Mouse (Mus musculus) embryo, embryonic 10 days (tissue): ENCODE measurements around the gene Tmem104.

ENCODE experiments used
- DNase-seq: peaks from one replicate; pipeline ENCODE4 v3.0.0-alpha.2; 2015; ENCODE audit warnings: low spot score

The Tmem104 gene

DNA sequence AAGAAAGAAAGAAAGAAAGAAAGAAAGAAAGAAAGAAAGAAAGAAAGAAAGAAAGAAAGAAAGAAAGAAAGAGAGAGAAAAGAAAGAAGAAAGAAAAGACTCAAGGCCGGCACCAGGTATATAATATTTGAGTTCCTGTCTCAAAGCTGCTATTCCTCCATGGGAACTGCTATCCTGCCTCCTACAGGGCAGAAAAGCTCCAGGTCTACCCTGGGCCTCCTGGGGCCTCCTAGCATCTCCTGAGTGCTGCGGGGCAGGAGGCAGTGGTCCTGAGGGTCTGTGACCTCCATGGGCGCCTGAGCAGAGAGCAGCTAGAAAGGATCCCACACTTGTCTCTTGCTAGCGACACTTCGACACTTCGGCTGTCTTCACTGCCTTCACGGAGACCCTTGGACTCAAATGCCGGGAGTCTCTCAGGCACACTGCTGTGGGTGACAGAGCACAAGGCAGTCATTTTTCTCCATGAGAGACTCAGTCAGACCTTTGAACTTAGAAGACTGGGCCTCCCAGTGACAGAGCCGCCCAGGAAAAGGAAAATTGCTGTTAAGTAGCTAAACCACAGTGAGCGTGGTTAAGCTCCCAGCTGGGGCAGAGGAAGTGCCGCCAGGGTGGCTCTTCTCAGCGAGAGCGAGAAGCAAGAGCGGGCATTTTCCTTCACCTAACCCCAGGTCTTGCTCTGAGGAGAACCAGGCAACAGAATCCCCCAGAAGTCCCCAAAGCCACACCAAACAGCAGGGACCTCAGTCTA lies 44.1 kb downstream of the Tmem104 start:
- no peak for DNase-seq

DNA sequence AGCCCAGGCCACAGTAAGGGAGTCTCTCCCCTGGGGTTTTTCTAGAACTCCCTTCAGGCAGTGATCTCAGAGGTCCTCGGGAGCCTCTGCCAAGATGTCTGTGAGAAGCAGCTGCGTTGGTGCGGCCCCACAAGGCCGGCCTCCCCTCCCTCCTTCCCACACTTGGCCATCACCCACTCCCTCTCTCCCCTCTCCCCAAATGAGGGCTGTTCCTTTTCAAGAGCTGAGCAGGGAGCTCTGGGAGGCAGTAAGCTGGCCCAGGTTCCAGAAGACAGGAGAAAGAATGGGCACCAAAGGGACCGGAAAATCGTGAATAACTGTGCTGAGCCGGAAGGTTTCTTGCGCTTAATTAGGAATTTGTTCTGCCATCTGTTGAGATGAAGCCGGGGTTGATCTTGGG lies 44.6 kb downstream of the Tmem104 start:
- DNase-seq, result no peak

DNA sequence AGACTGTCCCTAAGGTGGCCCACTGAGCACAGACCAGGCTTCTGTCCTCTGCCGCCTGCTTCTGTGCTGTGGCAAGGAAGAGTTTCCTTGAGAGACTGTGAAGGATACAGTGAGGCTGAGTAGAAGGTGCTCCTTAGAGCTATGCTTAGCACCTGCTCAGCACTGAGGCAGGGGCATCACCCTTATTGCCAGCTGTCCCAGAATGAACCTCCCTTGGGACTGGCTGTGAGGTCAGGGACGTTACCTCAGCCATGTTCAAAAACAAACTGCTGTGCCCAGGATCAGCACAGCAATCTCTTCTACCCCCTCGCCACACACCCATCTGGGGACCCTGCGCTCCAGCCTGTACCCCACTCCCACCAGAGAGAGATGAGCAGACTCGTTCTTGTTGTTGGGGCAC lies 45.6 kb downstream of the Tmem104 start:
- DNase-seq, result no peak

DNA sequence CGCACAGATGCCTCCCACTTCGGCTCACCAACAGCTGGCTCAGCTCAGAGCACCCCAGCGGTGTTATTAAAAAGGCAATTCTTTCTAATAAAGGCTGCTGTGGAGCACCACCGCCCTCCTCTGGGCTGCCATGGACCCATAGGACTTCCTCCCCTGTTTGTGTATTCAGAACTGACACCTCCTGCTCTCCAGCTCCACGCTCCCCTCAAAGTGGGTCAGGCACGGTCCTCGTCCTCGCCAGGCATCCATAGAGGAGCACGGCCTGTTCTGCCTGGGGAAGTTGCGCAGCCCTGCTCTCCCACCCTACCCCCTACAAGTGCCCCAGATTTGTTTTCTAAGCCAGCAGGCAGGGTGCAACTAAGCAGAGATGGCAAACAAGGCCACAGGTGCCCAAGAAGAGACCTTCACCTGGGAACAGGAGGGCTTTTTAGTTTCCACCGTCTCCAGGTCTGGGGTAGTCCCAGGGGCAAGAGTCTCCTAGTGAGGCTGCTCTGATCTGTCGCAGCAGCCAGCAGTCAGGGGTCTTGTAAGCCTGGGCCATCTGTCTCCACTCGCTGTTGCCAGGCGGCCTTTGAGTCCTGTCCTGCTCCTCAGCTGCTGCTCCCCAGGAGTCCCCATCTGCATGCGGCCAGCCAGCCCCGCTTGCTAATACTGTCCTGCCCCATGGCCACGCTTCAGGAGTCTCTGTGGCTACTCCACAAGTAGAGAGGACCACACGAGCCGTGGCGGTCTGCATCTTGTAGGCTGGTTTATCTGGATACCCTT lies 46.4 kb downstream of the Tmem104 start:
- no peak for DNase-seq

DNA sequence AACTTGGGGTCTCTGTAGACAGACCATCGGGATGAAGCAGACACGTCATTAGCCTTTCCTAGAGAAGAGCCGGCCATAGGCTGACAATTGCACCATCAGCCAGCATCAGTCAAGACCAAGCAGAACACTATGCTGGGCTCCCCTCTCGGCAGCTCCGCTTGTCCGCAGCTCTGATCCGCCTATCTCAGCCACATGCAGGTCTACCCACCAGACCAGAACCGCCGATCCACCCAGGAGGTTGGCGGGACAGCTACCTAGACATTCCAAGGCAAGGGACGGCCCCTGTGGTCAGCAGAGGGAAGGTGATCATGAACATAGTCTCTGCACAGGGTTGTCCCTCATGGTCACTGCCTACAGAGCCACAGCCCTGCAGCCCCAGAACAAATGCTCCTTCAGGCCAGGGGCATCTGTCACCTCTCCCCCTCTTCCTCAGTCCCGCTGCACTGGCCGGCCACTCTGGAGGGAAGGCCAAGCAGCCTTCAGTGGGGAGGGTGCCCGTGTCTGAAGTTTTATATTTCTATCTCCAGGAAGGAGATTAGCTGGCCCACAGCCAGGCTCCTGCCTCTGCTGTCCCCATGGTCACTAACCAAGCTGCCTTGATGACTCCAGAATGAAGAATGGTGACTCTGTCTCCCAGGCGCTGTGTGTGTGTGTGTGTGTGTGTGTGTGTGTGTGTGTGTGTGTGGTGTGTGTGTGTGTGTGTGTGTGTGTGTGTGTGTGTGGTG lies 47.2 kb downstream of the Tmem104 start:
- no peak for DNase-seq

DNA sequence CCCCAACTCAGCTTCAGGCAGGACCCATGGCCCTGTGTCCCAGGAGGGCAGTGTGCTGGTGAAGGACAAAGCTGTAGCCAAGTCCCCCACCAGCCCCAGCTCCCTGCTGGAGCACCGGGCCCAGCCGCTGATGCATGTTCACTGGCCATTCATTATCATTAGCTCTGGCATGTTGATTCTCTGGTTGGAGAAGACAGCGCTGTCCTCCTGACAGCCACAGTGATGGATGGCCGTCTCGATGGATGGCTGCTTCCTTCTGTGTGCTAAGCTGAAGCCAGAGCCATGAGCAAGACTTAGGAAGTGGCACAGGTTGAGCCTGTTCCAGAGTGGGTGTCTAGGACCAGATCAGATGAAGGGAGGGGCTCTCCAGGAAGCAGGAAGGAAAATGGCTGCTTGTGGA lies 49.3 kb downstream of the Tmem104 start:
- DNase-seq, result peak; percentile 80

DNA sequence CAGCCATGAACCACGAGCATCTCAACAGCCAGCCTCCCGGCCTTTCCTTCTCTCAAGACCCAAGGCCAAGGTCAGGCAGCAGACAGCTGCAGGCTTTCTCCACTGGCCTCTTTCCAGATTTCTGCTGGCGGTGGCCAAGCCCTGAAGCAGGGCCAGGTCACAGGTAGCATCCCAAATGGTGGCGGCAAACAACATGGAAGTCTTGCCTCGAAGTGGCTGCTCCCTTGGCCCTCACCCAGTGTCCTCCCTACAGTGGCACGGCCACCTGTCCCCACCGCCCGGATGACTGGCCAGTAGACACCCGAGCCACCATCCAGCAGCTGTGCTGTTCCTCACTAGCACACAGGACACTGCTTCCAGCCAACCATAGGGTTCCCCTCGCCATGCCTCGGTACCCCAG lies 54.1 kb downstream of the Tmem104 start:
- no peak for DNase-seq

DNA sequence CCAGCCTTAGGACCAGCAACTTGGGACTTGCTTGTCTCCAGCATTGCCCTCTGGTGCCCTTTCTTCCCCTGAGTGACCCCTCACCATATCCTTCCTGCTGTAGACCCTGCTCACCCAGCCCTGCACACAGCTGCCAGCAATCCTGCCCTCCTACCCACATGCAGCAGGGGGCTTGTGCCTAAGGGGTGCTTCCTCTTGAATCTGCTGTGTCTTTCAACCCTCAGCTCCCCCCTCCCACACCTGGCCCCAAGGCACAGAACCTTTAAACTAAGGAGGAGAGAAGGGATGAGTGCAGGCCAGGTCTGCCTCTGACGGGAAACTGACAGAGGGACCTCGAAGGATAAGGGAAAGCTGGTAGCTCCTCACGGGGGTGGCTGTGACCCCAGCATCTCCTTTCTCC lies 55.5 kb downstream of the Tmem104 start:
- no peak for DNase-seq

DNA sequence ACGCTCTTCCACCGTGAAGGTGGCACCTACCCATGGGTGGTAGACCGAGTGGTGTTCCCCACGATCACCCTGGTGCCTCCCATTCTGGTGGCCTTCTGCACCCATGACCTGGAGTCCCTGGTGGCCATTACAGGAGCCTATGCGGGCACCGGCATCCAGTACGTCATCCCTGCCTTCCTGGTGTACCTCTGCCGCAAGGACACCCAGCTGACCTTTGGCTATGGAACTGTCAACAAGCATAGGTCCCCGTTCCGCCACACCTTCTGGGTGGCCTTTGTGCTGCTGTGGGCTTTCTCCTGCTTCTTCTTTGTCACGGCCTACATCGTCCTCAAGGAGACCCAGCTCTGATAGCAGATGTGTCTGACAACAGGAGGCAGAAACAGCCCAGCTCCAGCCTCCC lies 56.5 kb downstream of the Tmem104 start:
- DNase-seq, result no peak

DNA sequence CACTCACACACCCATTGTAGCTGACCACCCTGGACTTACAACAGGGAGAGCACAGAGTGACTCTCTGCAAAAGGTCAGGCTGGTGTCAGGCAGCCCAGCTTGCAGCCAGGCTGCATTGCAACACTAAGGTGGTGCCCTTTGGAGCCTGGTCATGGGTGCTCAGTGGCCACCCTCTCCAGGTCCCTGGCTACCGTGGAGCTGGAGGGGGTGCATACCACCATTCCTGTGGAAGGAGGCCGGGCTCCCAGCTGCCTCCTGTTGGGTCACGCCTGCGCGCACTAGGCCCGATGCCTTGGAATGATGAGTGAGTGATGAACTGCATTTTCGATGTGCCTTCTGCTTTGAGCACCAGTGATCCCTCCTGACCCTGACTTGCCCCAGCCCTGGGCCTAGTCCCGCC lies 57.6 kb downstream of the Tmem104 start:
- no peak for DNase-seq

DNA sequence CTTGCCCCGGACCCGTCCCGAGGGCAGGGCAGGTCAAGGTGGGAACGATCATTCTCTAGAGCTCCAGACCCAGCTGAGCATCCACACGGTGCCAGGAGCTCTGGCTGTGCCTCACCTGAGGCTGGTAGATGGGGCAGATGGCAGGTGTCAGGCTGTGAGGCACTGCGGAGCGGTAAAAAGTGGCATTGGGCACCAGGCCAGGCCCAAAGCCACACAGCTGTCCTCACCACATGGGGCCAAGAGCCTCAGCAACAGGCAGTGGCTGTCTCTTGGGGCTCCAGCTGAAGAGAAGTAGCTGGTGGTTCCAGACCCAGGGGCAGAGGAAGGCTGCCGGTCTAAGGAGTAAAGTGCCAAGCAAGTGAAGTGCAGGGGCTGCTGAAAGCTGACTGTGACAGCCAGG lies 59.1 kb downstream of the Tmem104 start:
- DNase-seq, result no peak

DNA sequence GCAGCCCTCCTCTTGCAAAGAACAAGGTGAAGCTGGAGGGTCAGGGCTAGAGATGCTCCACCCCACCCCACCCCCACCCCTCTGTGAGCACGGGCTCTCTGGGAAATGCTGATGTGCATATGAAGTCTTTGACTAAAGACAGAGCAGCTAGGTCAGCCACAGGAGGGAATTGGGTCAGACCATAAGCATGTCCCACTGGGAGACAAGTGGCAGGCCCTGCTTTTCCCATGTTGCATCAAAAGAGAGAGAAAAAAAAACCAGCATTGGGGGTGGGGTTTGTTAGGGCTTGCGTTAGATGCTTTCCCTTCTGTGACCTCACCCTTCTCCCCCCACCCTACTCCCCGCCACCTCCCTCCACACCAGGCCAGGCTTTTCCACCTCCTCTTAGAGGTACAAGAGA lies 60.0 kb downstream of the Tmem104 start:
- no peak for DNase-seq

DNA sequence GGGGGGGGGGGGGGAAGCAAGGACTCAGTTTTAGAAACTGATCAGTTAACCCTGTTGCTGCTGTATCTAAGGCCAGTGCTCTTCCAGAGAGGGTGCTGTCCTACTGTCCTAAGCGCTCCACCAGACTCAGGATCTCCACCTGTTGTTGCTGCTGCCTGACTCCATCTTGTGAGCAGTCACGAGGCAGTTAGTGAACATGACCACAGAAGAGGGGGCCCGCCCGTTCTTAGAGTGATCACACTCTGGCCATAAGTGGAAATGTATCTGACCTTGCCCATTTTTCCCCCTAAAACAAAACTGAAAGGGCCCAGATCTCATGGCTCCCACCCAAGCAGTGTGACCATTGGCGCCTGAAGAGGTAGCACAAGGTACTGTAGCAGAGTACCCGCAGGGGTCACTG lies 60.7 kb downstream of the Tmem104 start:
- DNase-seq, result no peak

DNA sequence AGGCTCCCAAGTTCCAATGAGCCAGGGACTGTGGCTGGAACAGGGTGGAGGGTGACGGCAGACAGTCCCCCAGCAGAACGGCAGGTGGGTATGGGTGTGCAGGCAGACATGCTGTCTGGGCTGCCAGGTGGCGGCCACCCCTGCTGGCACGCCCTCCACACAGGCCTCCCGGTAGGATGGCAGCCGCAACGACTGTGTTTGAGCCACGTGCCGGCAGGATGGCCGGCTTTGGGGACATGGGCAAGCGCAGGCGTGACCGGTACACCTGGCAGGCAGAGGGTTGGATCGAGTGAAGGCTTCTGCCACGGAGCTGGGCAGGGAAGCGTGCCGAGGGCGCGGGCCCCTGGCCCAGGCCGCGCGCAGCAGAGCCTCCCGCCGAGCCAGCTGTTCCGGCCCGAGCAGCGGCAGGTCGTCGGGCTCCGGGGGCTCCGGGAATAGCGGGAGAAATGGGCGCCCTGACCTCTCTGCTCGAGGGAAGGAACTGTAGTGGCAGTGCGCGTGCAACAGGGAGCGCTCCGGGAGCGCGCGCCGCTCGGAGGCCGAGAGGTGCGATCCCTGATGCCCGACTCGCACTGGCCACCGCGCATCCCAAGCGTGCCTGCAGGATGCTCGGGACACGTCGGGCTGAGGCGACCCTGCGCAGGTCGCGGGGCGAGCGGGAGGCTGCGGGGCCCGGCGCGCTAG lies 62.6 kb downstream of the Tmem104 start:
- DNase-seq, result peak; percentile 70

DNA sequence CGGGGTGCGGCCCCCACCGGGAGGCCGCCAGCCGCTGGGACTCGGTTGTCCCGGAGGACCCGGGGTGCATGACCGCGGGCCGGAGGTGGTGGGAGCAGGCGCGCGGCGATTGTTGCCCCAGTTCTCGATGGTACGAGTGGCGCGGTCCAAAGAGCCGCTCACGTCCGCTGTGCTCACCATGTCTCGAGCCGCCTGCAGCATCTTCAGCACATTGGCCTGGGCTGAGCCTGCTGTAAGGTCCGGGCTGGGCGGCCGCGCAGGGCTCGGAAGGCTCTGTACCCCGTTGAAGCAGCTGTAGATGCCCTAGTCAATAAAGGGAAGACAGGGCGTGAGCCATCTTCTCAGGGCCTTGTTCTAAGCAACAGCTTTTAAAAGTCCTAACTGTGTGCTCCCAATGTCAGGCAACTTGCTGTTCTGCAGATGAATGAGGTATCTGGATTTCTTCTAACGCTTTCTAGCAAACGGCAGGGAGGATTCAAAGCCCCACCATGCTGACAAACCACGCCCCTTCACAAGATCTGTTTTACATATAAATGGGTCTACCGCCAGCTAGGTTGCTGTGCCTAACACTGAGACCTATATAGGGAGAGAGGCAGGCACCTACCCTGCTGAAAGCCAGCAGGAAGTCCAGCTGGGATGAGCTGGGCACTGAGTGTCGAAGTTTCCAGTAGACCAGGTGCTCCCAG lies 63.3 kb downstream of the Tmem104 start:
- no peak for DNase-seq

DNA sequence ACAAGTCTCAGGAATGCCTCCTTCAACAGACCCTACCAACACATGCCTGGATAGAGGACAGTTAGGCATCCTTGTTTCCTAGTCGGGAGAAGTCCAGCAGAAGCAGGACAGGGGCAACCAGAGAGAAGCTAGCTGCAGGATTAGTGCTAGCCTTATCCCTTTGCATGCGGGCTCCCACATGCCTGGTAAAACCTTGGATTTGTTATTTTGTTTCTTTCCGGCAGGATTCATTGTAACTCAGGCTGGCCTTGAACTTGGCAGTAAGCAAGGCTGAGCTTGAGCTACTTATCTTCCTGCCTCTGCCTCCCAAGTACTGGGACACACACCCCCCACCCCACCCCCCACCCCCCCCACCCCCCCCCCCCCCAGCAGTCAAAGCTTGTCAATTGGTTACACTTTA lies 64.0 kb downstream of the Tmem104 start:
- DNase-seq, result no peak

DNA sequence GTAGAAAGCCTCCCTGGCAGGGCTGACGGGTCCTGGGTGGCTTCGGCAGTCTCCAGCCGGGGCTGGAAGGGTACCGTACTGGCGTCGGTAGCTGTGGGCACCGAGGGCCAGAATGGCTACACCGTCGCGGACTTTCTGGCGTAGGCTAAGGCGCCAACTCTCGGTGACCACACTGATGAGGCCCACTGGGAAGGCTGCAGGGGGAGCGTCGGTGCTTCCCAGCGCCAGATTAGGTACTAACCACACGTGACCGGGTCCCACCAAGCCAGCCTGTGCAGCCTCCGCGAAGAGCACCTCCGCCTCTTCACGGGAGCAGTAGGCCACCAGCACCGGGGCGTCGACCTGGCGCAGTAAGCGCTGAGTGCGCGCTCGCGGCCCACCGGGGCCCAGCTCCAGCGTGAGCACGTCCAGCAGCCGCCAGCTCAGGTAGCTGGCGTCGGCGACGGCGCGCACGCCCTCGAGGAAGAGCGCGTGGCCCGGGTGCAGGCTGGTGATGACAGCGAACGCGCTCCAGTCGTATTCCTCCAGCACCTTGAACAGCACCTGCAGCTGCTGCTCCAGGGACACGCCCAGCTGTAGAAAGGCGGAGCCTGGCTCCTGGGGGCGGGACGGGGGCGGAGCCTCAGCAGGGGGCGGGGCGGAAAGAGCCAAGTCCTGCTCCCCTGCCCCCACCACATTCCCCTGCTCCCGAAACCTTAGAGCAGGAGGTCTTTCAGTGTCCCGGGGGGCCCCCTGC lies 70.7 kb downstream of the Tmem104 start:
- peak; percentile 54 for DNase-seq

DNA sequence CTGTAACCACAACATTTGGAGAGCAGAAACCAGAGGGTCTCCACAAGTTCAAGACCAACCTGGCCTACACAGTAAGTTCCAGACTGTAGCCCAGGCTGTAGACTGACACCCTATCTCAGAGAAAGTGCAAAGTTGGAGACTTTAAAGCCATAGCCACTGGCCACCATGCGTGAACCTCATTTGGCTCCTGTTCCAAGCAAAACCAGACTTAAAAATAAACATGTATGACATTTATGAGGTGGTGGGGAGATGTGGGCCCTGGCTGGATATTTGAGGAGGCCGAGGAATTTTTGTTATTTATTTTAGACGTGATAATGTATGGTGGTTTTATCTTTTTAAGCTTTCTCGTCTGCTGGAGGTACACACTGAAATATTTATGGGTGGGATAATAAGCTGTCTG lies 71.8 kb downstream of the Tmem104 start:
- DNase-seq, result no peak

DNA sequence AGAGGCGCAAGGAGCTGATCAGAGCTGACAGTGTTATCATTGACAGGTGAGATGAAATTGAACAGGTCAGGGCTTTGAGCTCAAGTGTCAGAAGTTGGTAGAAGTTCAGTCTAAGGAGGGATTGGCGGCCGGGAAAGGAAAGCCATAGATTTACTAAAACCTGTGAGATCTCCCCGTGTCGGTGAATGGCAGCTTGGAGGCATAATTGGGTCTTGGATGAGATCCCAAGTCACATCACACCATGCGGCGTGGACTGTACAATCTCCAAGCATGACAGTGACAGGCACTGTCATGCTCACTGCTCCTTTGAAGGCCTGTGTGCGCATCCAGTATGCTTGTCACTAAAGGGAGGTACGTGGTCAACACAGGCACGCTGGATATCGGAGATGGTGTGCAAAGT lies 75.7 kb downstream of the Tmem104 start:
- no peak for DNase-seq

DNA sequence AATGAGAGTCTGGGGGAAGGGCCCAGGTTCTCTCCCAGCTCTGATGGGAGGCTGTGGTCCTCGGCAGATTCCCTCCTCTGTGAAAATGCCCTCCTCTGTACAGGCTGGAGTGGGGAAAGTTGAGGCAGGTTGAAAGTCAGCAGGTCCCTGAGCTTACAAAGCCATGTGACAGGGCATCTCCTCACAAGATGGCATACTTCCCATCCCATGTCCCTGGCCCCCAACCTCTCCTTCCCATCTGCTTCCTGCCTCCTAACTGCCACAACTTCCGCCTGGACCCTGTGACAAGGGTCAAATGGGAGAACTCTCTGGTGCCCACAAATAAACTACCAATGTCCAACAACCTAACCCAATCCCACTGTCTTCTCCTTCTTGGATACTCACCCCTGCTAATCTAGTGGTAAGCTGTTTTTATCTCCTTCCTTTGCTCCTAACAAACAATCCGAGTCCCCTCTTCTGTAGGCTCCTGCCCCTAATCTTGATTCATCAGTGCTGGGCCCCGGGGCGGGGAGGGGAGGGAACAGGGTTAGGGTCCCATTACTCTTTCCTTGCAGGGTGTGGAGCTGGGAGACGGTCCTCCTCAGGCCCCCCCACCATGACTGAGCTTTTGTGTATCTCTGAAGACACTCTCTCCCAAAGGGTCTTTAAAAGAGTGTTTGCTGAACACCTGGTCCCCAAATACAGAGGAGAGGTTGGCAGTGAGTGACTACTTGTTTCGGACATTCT lies 77.0 kb downstream of the Tmem104 start:
- no peak for DNase-seq
